Mouse (Mus musculus) neural tube, embryonic 13.5 days (tissue): ENCODE results near the gene Tstd1. TPM values are rescaled to one million over a fixed set of nuclear protein-coding genes. Genes with fewer than 3 reads are reported as not detected.

Experiments
- ATAC-seq: fragments of 200-750 bp; cut with Nextera tagmentation; 2 replicates; pipeline ENCODE4 v1.8.0; 2017; ENCODE audit warnings: low read depth, mild to moderate bottlenecking, moderate TSS enrichment, moderate library complexity
- H3K27ac ChIP-seq: fragments of 300-500 bp; sonication (generic); replicated peaks from 2 replicates; pipeline ENCODE4 v1.5.1; 2015; ENCODE audit warnings: moderate library complexity, mild to moderate bottlenecking, inconsistent platforms
- H3K27me3 ChIP-seq: fragments of 300-500 bp; sonication (generic); 2 replicates; pipeline ENCODE4 v1.6.1; 2015; ENCODE audit warnings: mild to moderate bottlenecking, inconsistent platforms
- H3K36me3 ChIP-seq: fragments of 300-500 bp; sonication (generic); 2 replicates; pipeline ENCODE4 v1.6.1; 2015; ENCODE audit warnings: mild to moderate bottlenecking, inconsistent platforms
- H3K4me1 ChIP-seq: fragments of 300-500 bp; sonication (generic); replicated peaks from 2 replicates; pipeline ENCODE4 v1.6.1; 2015; ENCODE audit warnings: inconsistent platforms
- H3K4me2 ChIP-seq: fragments of 300-500 bp; sonication (generic); 2 replicates; pipeline ENCODE4 v1.6.1; 2015; ENCODE audit warnings: inconsistent platforms, mild to moderate bottlenecking, moderate library complexity
- H3K4me3 ChIP-seq: fragments of 300-500 bp; sonication (generic); 2 replicates; pipeline ENCODE4 v1.5.1; 2015; ENCODE audit warnings: mild to moderate bottlenecking, inconsistent platforms
- H3K9ac ChIP-seq: fragments of 300-500 bp; sonication (generic); 2 replicates; pipeline ENCODE4 v1.6.1; 2015; ENCODE audit warnings: moderate library complexity, mild to moderate bottlenecking, inconsistent platforms
- H3K9me3 ChIP-seq: fragments of 300-500 bp; sonication (generic); 2 replicates; pipeline ENCODE4 v1.6.1; 2016; ENCODE audit warnings: inconsistent platforms
- WGBS: fragments of 180-500 bp; shearing (Covaris S2); methylation state at CpG from one replicate; pipeline ENCODE4 v1.1.7; 2015; 5-methylcytosine and 5-hydroxymethylcytosine counted together
- polyA plus RNA-seq: library from polyadenylated mRNA; unstranded; fragments of >200 nt; fragmentation: Nextera tagmentation; extraction: Ambion mirVana; gene quantifications from 2 replicates; pipeline ENCODE4 v1.2.1, GENCODE M21; 2015

Gene Tstd1
- 7.8 and 8.5 TPM in 2 replicates for polyA plus RNA-seq

GRCm38 (mm10) chr1:171418660-171419059 is at the start of gene Tstd1:
Tstd1 (plus strand) TSS chr1:171418872.
- no peak within 1 kb of the TSS for H3K9ac ChIP-seq
- H3K27ac ChIP-seq: peak within 1 kb of the TSS; percentile 57
- 92% methylated on average over 5 of the region's 5 CpGs for WGBS
- ATAC-seq: no peak
- H3K4me3 ChIP-seq: no peak within 1 kb of the TSS
- H3K9me3 ChIP-seq: no peaks in the 10 kb centered on the region
- peaks cover 15% of the 10 kb centered on the region for H3K4me1 ChIP-seq
- H3K27me3 ChIP-seq: no peaks in the 10 kb centered on the region
- H3K36me3 ChIP-seq: peaks cover 70% of the 10 kb centered on the region
- no peak within 1 kb of the TSS for H3K4me2 ChIP-seq

- no peak within 1 kb of the TSS for H3K4me2 ChIP-seq
- whole genome bisulfite sequencing: 41% methylated on average over 20 of the region's 20 CpGs
- H3K27me3 ChIP-seq: peaks cover 3% of the 10 kb centered on the region; the same call in 1 of the 2 replicates
- ATAC-seq: no peak
- no peaks in the 10 kb centered on the region for H3K4me1 ChIP-seq
- H3K27ac ChIP-seq: no peak within 1 kb of the TSS
- no peak within 1 kb of the TSS for H3K4me3 ChIP-seq
- H3K36me3 ChIP-seq: no peaks in the 10 kb centered on the region
- H3K9ac ChIP-seq: no peak within 1 kb of the TSS
- no peaks in the 10 kb centered on the region for H3K9me3 ChIP-seq
Measured at GRCm38 (mm10) chr1:171369845-171370556, 48.7 kb upstream of the Tstd1 start, which contains the start of gene Nectin4. Nectin4 (plus strand) TSS chr1:171370099.

- peaks cover 3% of the 10 kb centered on the region; the same call in 1 of the 2 replicates for H3K27me3 ChIP-seq
- 49% methylated on average over 3 of the region's 3 CpGs for WGBS
- no peaks in the 10 kb centered on the region for H3K9me3 ChIP-seq
- H3K4me2 ChIP-seq: no peak overlapping the region
- no peak for ATAC-seq
- H3K9ac ChIP-seq: no peak overlapping the region
- H3K4me3 ChIP-seq: no peak overlapping the region
- H3K27ac ChIP-seq: no peak overlapping the region
- no peaks in the 10 kb centered on the region for H3K4me1 ChIP-seq
- no peaks in the 10 kb centered on the region for H3K36me3 ChIP-seq
Measured at GRCm38 (mm10) chr1:171372880-171373279, 45.8 kb upstream of the Tstd1 start.

GRCm38 (mm10) chr1:171373946-171374345 is 44.7 kb upstream of the Tstd1 start:
- H3K9me3 ChIP-seq: no peaks in the 10 kb centered on the region
- H3K4me3 ChIP-seq: no peak overlapping the region
- H3K4me2 ChIP-seq: no peak overlapping the region
- H3K4me1 ChIP-seq: no peaks in the 10 kb centered on the region
- 5% methylated on average over 4 of the region's 4 CpGs for WGBS
- no peak overlapping the region for H3K27ac ChIP-seq
- peaks cover 3% of the 10 kb centered on the region; the same call in 1 of the 2 replicates for H3K27me3 ChIP-seq
- no peaks in the 10 kb centered on the region for H3K36me3 ChIP-seq
- H3K9ac ChIP-seq: no peak overlapping the region
- ATAC-seq: no peak

- Histone ChIP-seq H3K27me3 (peaks cover 13% of the 10 kb centered on the region), H3K4me1 (peaks cover 9% of the 10 kb centered on the region), H3K36me3 (no peaks in the 10 kb centered on the region), H3K27ac (no peak overlapping the region), H3K4me3 (no peak overlapping the region), H3K4me2 (no peak overlapping the region), H3K9ac (no peak overlapping the region), H3K9me3 (no peaks in the 10 kb centered on the region)
- 48% methylated on average over 9 of the region's 9 CpGs for WGBS
- ATAC-seq: no peak
Measured at GRCm38 (mm10) chr1:171375646-171376097, 43.0 kb upstream of the Tstd1 start.

- ATAC-seq: no peak
- no peaks in the 10 kb centered on the region for H3K9me3 ChIP-seq
- H3K4me2 ChIP-seq: no peak overlapping the region
- H3K36me3 ChIP-seq: no peaks in the 10 kb centered on the region
- no peak overlapping the region for H3K9ac ChIP-seq
- WGBS: 87% methylated on average over 6 of the region's 6 CpGs
- H3K4me1 ChIP-seq: peaks cover 9% of the 10 kb centered on the region
- H3K27ac ChIP-seq: no peak overlapping the region
- H3K27me3 ChIP-seq: peaks cover 27% of the 10 kb centered on the region
- H3K4me3 ChIP-seq: no peak overlapping the region
Measured at GRCm38 (mm10) chr1:171378298-171378697, 40.4 kb upstream of the Tstd1 start.

- Histone ChIP-seq H3K27me3 (peaks cover 30% of the 10 kb centered on the region), H3K4me2 (peak overlapping the region; percentile 52), H3K4me3 (peak overlapping the region; percentile 30), H3K4me1 (peaks cover 9% of the 10 kb centered on the region), H3K36me3 (no peaks in the 10 kb centered on the region), H3K9ac (peak overlapping the region; percentile 54), H3K9me3 (no peaks in the 10 kb centered on the region), H3K27ac (peak overlapping the region; percentile 59)
- peak; percentile 82 for ATAC-seq
- WGBS: 2% methylated on average over 31 of the region's 31 CpGs
Measured at GRCm38 (mm10) chr1:171379935-171380599, 38.6 kb upstream of the Tstd1 start.

GRCm38 (mm10) chr1:171382096-171382620 is 36.5 kb upstream of the Tstd1 start:
- Histone ChIP-seq H3K4me1 (peaks cover 9% of the 10 kb centered on the region), H3K27ac (no peak overlapping the region), H3K9ac (no peak overlapping the region), H3K4me2 (no peak overlapping the region), H3K36me3 (no peaks in the 10 kb centered on the region), H3K27me3 (peaks cover 30% of the 10 kb centered on the region), H3K9me3 (no peaks in the 10 kb centered on the region), H3K4me3 (no peak overlapping the region)
- ATAC-seq: no peak
- 78% methylated on average over 11 of the region's 11 CpGs for WGBS

GRCm38 (mm10) chr1:171384361-171384760 is 34.3 kb upstream of the Tstd1 start:
- WGBS: 74% methylated on average over 9 of the region's 9 CpGs

GRCm38 (mm10) chr1:171385171-171385570 is 33.5 kb upstream of the Tstd1 start:
- WGBS: 75% methylated on average over 9 of the region's 9 CpGs
- Histone ChIP-seq H3K9ac (no peak overlapping the region), H3K4me3 (no peak overlapping the region), H3K36me3 (no peaks in the 10 kb centered on the region), H3K9me3 (no peaks in the 10 kb centered on the region), H3K4me1 (peaks cover 5% of the 10 kb centered on the region), H3K27me3 (peaks cover 25% of the 10 kb centered on the region; the same call in 1 of the 2 replicates), H3K27ac (no peak overlapping the region), H3K4me2 (no peak overlapping the region)
- ATAC-seq: no peak

More at GRCm38 (mm10) chr1:171384361-171384760, 34.3 kb upstream of the Tstd1 start:
- Histone ChIP-seq H3K4me2 (no peak overlapping the region), H3K4me1 (peaks cover 9% of the 10 kb centered on the region), H3K9me3 (no peaks in the 10 kb centered on the region), H3K36me3 (no peaks in the 10 kb centered on the region), H3K4me3 (no peak overlapping the region), H3K27me3 (peaks cover 28% of the 10 kb centered on the region), H3K9ac (no peak overlapping the region), H3K27ac (no peak overlapping the region)
- no peak for ATAC-seq

- Histone ChIP-seq H3K9me3 (no peaks in the 10 kb centered on the region), H3K27me3 (0 out of 2 replicates have a peak, but pooled peaks cover 9% of the 10 kb centered on the region), H3K4me3 (no peak overlapping the region), H3K36me3 (no peaks in the 10 kb centered on the region), H3K4me2 (no peak overlapping the region), H3K4me1 (no peaks in the 10 kb centered on the region), H3K27ac (no peak overlapping the region), H3K9ac (no peak overlapping the region)
- no peak for ATAC-seq
- WGBS: 33% methylated on average over 6 of the region's 6 CpGs
Measured at GRCm38 (mm10) chr1:171387099-171387498, 31.6 kb upstream of the Tstd1 start.
